Mouse (Mus musculus): ENCODE results near the gene Gm37240. TPM values are rescaled to one million over a fixed set of nuclear protein-coding genes. Genes with fewer than 3 reads are reported as not detected.
"Not testable (repeated sequence)": the region's sequence is repeated elsewhere in the genome, so short reads cannot be mapped to it uniquely, and the experiment has no call there.

The Gm37240 gene
- polyA plus RNA-seq, 1 experiment from 2014 or later: 4.6 TPM

- Histone ChIP-seq H3K36me3 (ENCODE audit: control insufficient read depth, insufficient read depth, low read length) (no peaks in the 10 kb centered on the region), H3K9me3 (ENCODE audit: control insufficient read depth, low read length) (no peaks in the 10 kb centered on the region), H3K27me3 (ENCODE audit: control insufficient read depth, insufficient read depth, low read depth, low read length) (no peaks in the 10 kb centered on the region), H3K4me2 (ENCODE audit: low read depth, low read length) (no peak overlapping the region), H3K4me1 (replicated peaks; ENCODE audit: control insufficient read depth, insufficient read depth, low read length) (peaks cover 16% of the 10 kb centered on the region), H3K9ac (ENCODE audit: low read length) (no peak overlapping the region), H3K4me3 (ENCODE audit: low read length) (no peak overlapping the region), H3K27ac (ENCODE audit: low read length) (no peak overlapping the region)
- ATAC-seq (ENCODE audit: low read depth): no peak
- 53% methylated on average over 1 of the region's 1 CpGs for WGBS
Observed at GRCm38 (mm10) chr3:84867434-84867975, 1019.8 kb downstream of the Gm37240 start.

DNA sequence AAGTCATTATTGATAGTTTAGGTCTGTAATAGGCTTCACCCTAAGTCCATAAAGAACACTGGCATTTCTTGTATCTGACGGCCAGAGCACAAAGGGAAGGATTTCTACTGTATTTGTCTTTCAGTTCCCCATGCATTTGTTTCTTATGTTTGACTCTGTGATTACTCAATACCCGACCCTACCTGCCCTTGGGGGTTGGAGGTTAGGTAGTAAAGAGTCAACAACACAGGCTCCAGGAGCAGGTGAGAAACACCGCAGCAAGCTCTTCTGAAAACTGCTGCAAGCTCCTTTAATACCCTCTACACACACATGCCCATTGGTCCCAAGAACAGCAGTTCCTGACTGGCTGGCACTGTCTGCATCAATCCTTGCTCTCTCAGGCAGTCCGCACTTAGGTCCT, 1020.5 kb downstream of the Gm37240 start:
- Histone ChIP-seq H3K9ac (ENCODE audit: low read length) (no peak overlapping the region), H3K4me3 (ENCODE audit: low read length) (no peak overlapping the region), H3K36me3 (ENCODE audit: control insufficient read depth, insufficient read depth, low read length) (no peaks in the 10 kb centered on the region), H3K9me3 (ENCODE audit: control insufficient read depth, low read length) (no peaks in the 10 kb centered on the region), H3K27me3 (ENCODE audit: control insufficient read depth, insufficient read depth, low read depth, low read length) (no peaks in the 10 kb centered on the region), H3K4me2 (ENCODE audit: low read depth, low read length) (no peak overlapping the region), H3K4me1 (replicated peaks; ENCODE audit: control insufficient read depth, insufficient read depth, low read length) (peaks cover 16% of the 10 kb centered on the region), H3K27ac (ENCODE audit: low read length) (no peak overlapping the region)
- ATAC-seq (ENCODE audit: low read depth): no peak
- 44% methylated on average over 4 of the region's 4 CpGs for WGBS

DNA sequence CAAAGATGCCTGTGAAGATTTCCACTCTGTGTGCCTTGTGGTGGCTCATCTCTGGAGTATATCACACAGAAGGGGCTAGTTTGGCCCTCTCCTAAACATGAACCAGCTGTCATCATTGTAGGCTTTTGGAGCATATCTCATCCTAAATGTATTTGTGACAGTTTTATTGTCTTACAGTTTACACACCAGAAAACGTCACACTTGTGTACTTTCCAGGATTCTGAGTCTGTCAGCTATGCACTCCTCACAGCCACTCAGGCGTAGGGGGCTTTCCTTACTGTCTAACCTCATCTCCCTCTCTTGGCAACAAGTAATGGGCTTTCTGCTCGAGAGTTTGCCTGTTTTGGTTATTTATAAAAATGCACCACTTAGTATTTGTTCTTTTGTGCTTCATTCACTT, 1021.6 kb downstream of the Gm37240 start:
- H3K4me1 ChIP-seq (replicated peaks; ENCODE audit: control insufficient read depth, insufficient read depth, low read length): peaks cover 16% of the 10 kb centered on the region
- 41% methylated on average over 3 of the region's 3 CpGs for WGBS
- ATAC-seq (ENCODE audit: low read depth): peak; percentile 49; the same call in 1 of the 2 replicates

DNA sequence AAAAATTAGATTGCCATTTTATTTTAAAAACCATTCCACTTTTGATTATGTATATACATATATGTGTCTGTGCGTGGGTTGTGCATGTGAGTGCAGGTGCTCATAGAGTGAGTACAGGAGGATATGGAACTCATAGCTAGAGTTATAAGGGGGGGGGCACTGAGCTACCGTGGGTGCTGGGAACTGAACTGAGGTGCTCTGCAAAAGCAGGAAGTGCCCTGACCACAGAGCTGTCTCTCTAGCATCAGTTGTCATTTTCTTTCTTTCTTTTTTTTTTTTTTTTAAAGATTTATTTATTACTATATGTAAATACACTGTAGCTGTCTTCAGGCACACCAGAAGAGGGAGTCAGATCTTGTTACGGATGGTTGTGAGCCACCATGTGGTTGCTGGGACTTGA, 1025.5 kb downstream of the Gm37240 start:
- not testable (repeated sequence) for H3K9ac ChIP-seq (ENCODE audit: low read length); H3K36me3 ChIP-seq (ENCODE audit: control insufficient read depth, insufficient read depth, low read length); H3K27me3 ChIP-seq (ENCODE audit: control insufficient read depth, insufficient read depth, low read depth, low read length); ATAC-seq (ENCODE audit: low read depth); H3K4me1 ChIP-seq (replicated peaks; ENCODE audit: control insufficient read depth, insufficient read depth, low read length); H3K4me3 ChIP-seq (ENCODE audit: low read length); H3K9me3 ChIP-seq (ENCODE audit: control insufficient read depth, low read length); H3K4me2 ChIP-seq (ENCODE audit: low read depth, low read length); H3K27ac ChIP-seq (ENCODE audit: low read length)
- WGBS: 80% methylated on average over 3 of the region's 3 CpGs

More for the DNA sequence above, 1021.6 kb downstream of the Gm37240 start:
- no peak overlapping the region for H3K27ac ChIP-seq (ENCODE audit: low read length)
- H3K36me3 ChIP-seq (ENCODE audit: control insufficient read depth, insufficient read depth, low read length): no peaks in the 10 kb centered on the region
- H3K4me3 ChIP-seq (ENCODE audit: low read length): no peak overlapping the region
- no peaks in the 10 kb centered on the region for H3K9me3 ChIP-seq (ENCODE audit: control insufficient read depth, low read length)
- H3K9ac ChIP-seq (ENCODE audit: low read length): no peak overlapping the region
- no peaks in the 10 kb centered on the region for H3K27me3 ChIP-seq (ENCODE audit: control insufficient read depth, insufficient read depth, low read depth, low read length)
- no peak overlapping the region for H3K4me2 ChIP-seq (ENCODE audit: low read depth, low read length)

DNA sequence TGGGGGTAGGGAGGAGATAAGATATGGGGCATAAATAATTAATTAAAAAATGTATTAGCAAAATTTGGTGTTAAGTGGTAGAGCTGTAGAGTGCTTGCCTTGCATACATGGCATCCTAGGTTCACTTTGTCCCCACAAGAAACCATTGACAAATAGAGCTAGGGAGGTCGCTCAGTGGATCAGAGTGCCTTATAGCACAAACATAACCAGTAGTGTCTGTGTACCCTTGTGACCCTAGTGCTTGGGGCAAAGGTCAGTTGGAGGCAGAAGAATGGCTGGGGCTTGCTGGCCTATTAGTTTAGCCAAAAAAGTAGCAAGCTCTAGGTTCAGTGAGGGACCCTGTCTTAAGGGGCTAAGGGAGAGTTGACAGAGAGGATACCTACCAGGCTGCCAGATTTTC, 1026.6 kb downstream of the Gm37240 start:
- peaks cover 5% of the 10 kb centered on the region; the same call in 1 of the 2 replicates for H3K4me1 ChIP-seq (replicated peaks; ENCODE audit: control insufficient read depth, insufficient read depth, low read length)
- H3K4me3 ChIP-seq (ENCODE audit: low read length): no peak overlapping the region
- H3K27ac ChIP-seq (ENCODE audit: low read length): no peak overlapping the region
- no peaks in the 10 kb centered on the region for H3K27me3 ChIP-seq (ENCODE audit: control insufficient read depth, insufficient read depth, low read depth, low read length)
- H3K9ac ChIP-seq (ENCODE audit: low read length): no peak overlapping the region
- WGBS: 88% methylated on average over 1 of the region's 1 CpGs
- no peaks in the 10 kb centered on the region for H3K36me3 ChIP-seq (ENCODE audit: control insufficient read depth, insufficient read depth, low read length)
- H3K4me2 ChIP-seq (ENCODE audit: low read depth, low read length): no peak overlapping the region
- no peaks in the 10 kb centered on the region for H3K9me3 ChIP-seq (ENCODE audit: control insufficient read depth, low read length)
- no peak for ATAC-seq (ENCODE audit: low read depth)

- no peak for ATAC-seq (ENCODE audit: low read depth)
- Histone ChIP-seq H3K36me3 (ENCODE audit: control insufficient read depth, insufficient read depth, low read length) (no peaks in the 10 kb centered on the region), H3K9me3 (ENCODE audit: control insufficient read depth, low read length) (no peaks in the 10 kb centered on the region), H3K27me3 (ENCODE audit: control insufficient read depth, insufficient read depth, low read depth, low read length) (no peaks in the 10 kb centered on the region), H3K4me2 (ENCODE audit: low read depth, low read length) (no peak overlapping the region), H3K9ac (ENCODE audit: low read length) (no peak overlapping the region), H3K4me1 (replicated peaks; ENCODE audit: control insufficient read depth, insufficient read depth, low read length) (peaks cover 10% of the 10 kb centered on the region; the same call in 1 of the 2 replicates), H3K4me3 (ENCODE audit: low read length) (no peak overlapping the region), H3K27ac (ENCODE audit: low read length) (no peak overlapping the region)
- WGBS: 87% methylated on average over 1 of the region's 1 CpGs
Observed at GRCm38 (mm10) chr3:84854440-84854839, 1032.9 kb downstream of the Gm37240 start.

DNA sequence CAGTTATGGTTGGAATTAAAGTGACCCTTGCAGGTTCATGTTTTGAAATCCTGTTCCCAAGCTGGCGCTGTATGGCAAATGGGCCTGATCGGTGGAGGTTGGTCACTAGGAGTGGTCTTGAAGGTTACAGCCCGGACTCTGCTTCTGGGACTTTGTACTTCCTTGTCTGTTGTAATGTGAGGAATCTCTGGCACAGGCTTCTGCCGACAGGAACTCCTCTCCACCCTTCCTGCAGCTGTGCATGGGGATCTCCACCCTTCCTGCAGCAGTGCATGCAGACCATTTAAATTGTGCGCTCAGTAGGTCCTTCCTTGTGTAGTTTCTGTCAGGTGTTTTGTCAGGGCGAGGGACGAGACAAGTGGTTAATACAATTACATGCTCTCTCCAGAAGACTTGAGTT, 1034.4 kb downstream of the Gm37240 start:
- H3K4me1 ChIP-seq (replicated peaks; ENCODE audit: control insufficient read depth, insufficient read depth, low read length): peaks cover 9% of the 10 kb centered on the region; the same call in 1 of the 2 replicates
- no peaks in the 10 kb centered on the region for H3K9me3 ChIP-seq (ENCODE audit: control insufficient read depth, low read length)
- no peak overlapping the region for H3K4me3 ChIP-seq (ENCODE audit: low read length)
- WGBS: 70% methylated on average over 7 of the region's 7 CpGs
- 0 out of 2 replicates have a peak overlapping the region, but pooled peaks have one; percentile 2 for H3K4me2 ChIP-seq (ENCODE audit: low read depth, low read length)
- H3K36me3 ChIP-seq (ENCODE audit: control insufficient read depth, insufficient read depth, low read length): no peaks in the 10 kb centered on the region
- peak; percentile 61; the same call in 1 of the 2 replicates for ATAC-seq (ENCODE audit: low read depth)
- no peak overlapping the region for H3K9ac ChIP-seq (ENCODE audit: low read length)
- H3K27me3 ChIP-seq (ENCODE audit: control insufficient read depth, insufficient read depth, low read depth, low read length): no peaks in the 10 kb centered on the region
- no peak overlapping the region for H3K27ac ChIP-seq (ENCODE audit: low read length)

DNA sequence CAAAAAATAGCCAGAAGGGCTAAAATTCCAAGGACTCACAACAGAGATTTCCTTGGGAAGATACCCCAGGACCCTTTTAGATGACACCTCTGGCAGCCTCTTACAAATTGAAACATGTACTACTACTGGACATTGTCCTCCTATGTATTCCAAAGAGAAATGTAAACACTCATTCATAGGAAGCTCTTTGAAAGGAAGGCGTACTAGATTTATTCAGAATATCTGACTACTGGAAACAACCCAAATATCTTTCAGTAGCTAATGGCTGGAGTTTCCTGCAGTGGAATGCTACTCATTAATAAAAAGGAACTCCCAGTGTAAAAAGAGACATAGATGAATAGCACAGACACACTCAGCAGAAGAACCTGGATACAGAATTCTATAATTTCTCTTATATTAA, 1035.5 kb downstream of the Gm37240 start:
- no peaks in the 10 kb centered on the region for H3K36me3 ChIP-seq (ENCODE audit: control insufficient read depth, insufficient read depth, low read length)
- ATAC-seq (ENCODE audit: low read depth): peak; percentile 51; the same call in 1 of the 2 replicates

DNA sequence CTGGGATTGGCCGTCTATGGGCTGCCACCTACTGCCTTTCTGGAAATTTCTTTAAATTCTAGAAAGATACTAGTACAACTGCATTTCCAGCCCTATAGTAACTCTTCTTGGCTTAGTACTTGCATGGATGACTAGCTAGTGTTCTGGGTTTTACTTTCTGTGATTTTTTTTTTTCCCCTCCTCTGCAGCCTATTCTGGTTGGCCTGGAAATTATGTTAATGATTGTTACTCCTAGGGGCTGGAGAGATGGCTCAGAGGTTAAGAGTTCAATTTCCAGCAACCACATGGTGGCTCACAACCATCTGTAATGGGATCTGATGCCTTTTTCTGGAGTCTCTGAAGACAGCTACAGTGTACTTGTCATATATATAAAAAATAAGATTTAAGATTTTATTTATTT, 1036.9 kb downstream of the Gm37240 start:
- H3K27me3 ChIP-seq (ENCODE audit: control insufficient read depth, insufficient read depth, low read depth, low read length): no peaks in the 10 kb centered on the region
- H3K4me3 ChIP-seq (ENCODE audit: low read length): no peak overlapping the region
- peaks cover 9% of the 10 kb centered on the region; the same call in 1 of the 2 replicates for H3K4me1 ChIP-seq (replicated peaks; ENCODE audit: control insufficient read depth, insufficient read depth, low read length)
- H3K36me3 ChIP-seq (ENCODE audit: control insufficient read depth, insufficient read depth, low read length): no peaks in the 10 kb centered on the region
- H3K27ac ChIP-seq (ENCODE audit: low read length): no peak overlapping the region
- no peak for ATAC-seq (ENCODE audit: low read depth)
- H3K4me2 ChIP-seq (ENCODE audit: low read depth, low read length): no peak overlapping the region
- H3K9ac ChIP-seq (ENCODE audit: low read length): no peak overlapping the region
- H3K9me3 ChIP-seq (ENCODE audit: control insufficient read depth, low read length): no peaks in the 10 kb centered on the region
- 88% methylated on average over 1 of the region's 1 CpGs for WGBS

More for the DNA sequence above, 1035.5 kb downstream of the Gm37240 start:
- H3K4me3 ChIP-seq (ENCODE audit: low read length): no peak overlapping the region
- H3K27ac ChIP-seq (ENCODE audit: low read length): peak overlapping the region; percentile 40; the same call in 1 of the 2 replicates
- H3K9me3 ChIP-seq (ENCODE audit: control insufficient read depth, low read length): no peaks in the 10 kb centered on the region
- H3K4me1 ChIP-seq (replicated peaks; ENCODE audit: control insufficient read depth, insufficient read depth, low read length): peaks cover 9% of the 10 kb centered on the region; the same call in 1 of the 2 replicates
- no peaks in the 10 kb centered on the region for H3K27me3 ChIP-seq (ENCODE audit: control insufficient read depth, insufficient read depth, low read depth, low read length)
- H3K9ac ChIP-seq (ENCODE audit: low read length): no peak overlapping the region
- 19% methylated on average over 1 of the region's 1 CpGs for WGBS
- H3K4me2 ChIP-seq (ENCODE audit: low read depth, low read length): no peak overlapping the region
